Mouse (Mus musculus) kidney, adult 2 months (tissue): Measurements from ENCODE around the gene Col12a1.

ENCODE experiments used
- CTCF ChIP-seq: fragments of 200-500 bp; conservative IDR thresholded peaks from 2 replicates; pipeline ENCODE4 v1.5.1; 2011; ENCODE audit warnings: low read depth, mild to moderate bottlenecking, control low read depth, low read length, moderate library complexity, mixed read lengths; ENCODE audit not compliant: insufficient read depth, insufficient read length
- POLR2A ChIP-seq: fragments of 200-500 bp; IDR thresholded peaks from one replicate; pipeline ENCODE4 v1.6.1; 2011; ENCODE audit warnings: low read depth, low read length, control low read depth

DNA sequence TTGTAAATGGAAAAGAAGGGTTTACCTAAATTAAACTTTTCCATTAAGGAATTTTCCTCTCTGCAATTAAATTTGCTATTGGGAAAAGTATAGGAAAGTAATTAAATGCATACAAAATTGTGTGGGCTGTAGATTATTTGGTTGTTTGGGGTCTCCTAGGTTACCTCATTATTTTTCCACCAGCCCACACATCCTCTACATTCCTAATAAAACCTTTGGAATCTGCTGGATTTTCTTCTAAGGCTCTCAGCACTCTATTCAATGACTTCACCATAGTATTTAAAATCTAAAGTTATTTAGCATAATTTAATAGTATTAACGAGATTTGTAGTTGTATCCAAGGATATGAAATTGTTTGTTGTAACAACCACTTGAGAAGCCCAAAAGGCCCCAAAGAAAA is 120.1 kb downstream of the Col12a1 start:
- TF ChIP-seq CTCF (no peak), POLR2A (no peak)
